Mouse (Mus musculus) 3134 (cell line): ENCODE results near the gene Tuba1c.
"Not testable (repeated sequence)": the region's sequence is repeated elsewhere in the genome, so short reads cannot be mapped to it uniquely, and the experiment has no call there.

Experiments used
- DNase-seq: peaks from one replicate; pipeline ENCODE4 v3.0.0-alpha.2; 2011; ENCODE audit warnings: low spot score; ENCODE audit not compliant: insufficient read length; ENCODE audit errors: extremely low read depth

Gene Tuba1c

DNA sequence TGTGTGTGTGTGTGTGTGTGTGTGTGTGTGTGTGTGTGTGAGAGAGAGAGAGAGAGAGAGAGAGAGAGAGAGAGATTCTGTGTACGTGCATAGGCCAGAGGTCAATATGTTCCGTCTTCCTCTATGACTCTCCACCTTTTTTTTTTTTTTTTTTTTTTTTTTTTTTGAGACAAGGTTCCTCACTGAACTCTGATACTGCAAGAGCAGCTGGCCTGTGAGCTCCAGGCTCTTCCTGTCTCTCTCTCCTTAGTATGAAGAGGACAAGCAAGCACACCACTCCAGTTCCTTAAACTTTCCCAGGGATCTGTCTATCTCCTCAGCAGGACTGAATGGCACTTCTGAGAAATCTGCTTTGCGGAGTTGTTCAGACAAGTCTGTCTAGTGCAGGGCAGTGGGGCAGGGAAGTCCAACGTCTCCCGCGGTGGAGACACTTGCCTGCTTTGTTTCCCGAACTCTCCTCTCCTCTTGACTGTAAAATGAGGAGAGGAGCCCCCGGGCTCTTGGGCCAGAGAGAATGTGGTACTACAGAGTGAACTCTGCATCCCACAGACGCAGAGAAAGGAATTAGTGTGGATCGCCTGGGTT is 725 bp upstream of the Tuba1c start:
- peak; percentile 41 for DNase-seq

DNA sequence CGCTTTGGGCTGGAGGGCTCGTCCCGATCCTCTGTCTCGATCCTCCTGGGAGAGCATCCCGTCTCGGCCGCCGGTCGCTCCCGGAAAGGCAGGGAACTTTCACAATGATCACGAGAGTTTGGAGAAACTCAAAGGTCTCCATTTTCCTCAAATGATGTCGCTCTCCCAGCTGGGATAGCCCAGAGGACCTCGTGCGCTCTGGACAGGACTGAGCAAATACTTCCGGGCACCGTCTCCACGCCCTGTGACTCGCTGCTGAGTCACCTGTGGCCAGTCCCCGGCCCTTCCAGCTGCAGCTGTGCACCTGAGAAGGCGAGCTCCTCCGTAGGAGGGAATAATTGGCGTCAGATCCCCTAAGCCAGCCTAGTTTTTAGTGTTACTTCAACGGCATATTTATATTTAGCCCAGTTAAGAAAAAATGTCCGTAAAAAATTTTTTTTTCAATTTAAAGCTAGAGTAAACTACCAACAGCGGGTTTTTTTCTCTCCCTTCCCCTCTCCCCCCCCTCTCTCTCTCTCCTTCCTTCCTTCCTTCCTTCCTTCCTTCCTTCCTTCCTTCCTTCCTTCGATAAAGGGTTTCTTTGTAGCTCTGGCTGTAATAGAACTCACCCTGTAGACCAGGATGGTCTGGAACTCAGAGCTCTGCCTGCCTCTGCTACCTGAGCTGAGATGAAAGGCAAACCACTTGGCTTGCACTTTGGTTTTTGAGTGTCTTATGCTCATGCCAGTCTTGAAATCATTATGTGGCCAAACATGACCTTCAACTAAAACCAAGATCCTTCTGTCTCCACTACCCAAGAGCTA is 1.1 kb downstream of the Tuba1c start:
- DNase-seq = peak; percentile 85

DNA sequence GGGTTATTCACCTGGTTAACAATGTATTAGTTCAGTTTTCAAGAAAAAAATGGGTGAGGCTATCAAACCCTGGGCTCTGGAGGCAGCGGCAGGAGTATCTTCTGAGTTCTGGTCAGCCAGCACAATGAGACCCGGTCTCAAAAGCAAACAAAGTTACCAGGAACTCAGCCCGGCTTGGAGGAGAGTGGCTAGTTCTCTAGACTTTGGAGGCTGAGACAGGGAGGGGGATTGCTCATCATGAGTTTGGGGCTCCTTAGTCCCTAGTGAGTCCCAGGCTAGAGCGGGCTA is 1.6 kb downstream of the Tuba1c start:
- DNase-seq = no peak

DNA sequence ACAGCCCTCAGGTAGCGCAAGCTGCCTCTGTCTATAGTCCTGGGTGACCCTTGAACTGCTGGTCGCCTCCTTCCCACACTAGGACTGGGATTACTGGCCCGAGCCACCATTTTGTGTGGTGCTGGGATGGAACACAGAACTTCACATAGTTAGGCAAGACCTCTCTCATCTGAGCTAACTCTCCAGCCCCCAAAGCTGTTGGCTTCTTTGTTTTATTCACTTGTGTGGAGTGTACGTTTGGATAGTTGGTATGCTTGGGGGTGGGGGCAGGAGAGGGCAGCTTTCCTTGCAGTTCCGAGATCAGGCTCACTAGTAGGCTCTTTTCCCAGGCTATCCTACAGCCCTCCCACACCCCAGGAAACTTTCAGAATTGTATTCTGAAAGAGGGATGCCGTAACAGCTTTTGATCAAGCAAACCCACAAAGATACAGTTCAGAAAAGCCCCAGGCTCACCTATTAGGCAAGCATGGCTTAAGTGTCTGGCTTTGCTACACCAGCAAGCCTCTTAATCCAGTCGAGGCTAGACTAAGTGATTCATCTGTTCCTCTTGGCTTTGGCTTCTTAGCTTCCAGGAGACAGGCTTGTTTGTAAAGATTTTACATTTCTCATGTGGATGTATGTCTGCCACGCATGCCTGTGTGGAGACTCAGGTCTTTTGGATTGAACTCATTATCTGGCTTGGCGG is 2.5 kb downstream of the Tuba1c start:
- DNase-seq = no peak

DNA sequence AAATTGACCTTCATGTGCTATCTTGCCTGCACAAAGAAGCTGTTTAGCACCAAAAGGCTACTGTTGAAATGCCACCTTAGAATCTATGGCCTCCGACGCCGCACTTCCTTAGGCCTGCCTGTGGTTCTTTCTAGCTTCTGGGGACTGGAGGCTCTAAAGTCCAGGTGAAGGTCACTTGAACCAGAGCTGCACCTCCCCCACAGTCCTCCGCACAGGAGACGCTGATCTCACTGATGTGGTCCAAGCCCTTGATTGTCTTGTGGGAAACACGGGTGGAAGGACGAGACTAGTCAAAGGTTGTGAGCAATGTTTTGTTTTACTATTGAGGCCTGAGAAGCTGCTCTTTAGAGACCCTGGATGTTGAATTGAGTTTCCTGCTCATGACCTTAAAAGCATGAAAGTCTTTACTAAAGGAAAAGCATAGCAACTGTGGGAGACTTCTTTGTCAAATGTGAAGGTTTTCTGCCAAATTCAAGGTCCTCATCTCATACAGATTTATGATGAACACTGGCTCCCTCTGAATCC is 3.1 kb downstream of the Tuba1c start:
- DNase-seq = peak; percentile 31

DNA sequence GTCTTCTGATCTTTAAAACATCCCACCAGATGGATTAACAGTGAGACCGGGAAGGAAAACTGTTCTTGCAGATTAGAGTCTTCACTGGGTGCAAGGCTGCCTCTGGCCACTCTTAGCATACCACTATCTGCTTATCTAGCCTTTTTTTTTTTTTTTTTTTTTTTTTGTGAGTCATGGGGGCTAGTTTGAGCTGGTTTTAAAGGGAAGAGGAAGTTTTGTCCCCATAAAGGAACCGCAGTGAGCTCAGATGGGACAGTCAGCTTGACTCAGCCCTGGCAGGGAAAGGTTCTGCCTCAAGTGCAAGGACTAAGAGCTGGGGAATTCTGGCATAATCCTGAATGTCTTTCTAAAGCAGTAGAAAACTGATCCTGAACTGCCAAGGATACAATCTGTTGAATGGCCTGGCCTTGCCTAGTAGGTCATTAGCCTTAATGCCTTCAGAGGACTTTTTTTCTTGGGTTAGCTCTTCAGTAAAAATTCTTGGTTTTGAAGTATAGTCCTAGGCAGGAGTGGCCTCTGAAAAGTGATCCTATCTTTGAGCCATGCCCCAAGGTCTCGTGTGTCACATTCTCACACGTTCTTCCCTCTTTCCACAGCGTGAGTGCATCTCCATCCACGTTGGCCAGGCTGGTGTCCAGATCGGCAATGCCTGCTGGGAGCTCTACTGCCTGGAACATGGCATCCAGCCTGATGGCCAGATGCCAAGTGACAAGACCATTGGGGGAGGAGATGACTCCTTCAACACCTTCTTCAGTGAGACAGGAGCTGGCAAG is 4.0 kb downstream of the Tuba1c start:
- peak; percentile 76 for DNase-seq

DNA sequence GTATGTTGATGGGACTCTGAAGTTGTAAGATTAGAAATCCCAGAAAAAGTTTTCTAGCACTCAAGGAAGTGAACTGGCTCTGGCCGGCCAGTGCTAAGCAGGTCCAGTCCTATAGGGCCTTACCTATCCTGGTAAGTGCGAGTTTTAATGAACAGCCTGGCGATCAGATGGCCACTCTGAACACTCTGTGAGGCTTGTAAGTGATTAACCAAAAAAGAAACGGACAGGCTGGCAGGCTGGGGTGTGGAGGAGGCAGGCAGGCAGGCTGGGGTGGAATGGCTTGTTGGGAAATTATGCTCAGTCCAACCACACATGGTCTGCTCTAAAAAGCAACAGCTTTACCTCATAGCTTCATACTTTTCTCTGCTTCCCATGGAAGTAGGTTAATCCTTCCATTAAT is 5.7 kb downstream of the Tuba1c start:
- no peak for DNase-seq

DNA sequence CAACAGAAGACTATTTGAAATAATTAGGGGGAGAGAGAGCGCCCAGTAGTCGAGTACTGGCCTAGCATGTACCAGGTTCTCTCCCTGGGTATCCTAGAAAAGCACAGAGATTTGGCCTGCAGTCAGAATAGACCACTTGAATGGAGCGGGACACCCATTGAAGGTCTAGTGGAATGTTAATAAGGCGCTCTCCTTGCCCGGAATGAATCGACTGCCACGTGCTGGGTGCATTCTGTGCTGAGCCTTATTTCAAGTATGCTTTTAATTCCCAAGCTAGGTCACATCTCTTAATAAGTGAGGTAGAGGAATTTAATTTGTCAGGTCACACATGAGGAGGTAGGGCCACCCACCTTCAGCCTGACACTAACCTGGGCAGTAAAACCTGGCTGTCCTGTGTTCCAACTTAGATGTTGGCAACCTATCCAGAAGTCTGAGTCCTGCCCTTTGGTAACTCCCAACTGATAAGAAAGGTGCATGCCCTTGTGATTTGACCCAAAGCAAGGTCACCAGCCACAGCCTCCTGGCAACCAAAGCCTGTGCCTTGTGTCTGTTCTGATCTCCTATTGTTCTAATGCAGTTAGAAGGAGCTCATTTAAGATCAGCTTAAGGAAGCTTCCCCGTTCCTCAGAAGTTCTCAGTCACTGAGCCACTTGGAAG is 6.7 kb downstream of the Tuba1c start:
- DNase-seq = no peak

DNA sequence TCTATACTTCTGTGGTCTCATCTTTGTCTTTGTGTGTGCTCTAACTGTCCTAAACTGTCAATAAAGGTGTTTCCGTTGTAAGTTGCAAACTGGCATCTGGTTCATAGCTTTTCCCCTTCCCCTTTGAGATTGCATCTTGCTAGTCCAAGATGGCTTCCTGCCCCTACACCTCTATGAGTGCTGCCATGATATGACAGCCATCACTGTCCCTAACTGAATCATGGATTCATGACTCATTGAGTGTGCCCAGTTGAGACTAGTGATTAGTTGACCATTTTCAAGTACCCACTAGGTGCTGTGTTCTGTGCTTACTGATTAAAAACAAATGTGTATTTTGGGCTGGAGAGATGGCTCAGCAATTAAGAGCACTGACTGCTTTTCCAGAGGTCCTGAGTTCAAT is 8.3 kb downstream of the Tuba1c start:
- no peak for DNase-seq

DNA sequence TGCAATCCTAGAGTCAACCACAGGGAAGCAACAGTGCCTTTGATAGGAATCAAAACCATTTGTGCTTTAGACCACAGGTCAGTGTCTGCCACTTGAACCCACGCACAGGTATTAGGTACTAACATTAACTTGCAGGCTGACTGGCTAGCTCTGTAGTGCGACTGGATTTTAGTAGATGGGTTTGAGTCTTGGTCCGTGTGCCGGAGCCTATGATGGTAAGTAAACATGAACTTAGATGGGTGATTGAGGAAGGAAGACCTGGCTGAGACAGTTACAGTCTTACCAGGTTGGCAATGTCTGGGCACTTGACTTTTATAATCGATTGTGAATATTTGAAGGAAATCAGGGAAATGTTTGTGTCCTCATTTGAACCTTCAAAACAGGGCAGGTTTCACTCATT is 9.1 kb downstream of the Tuba1c start:
- no peak for DNase-seq

DNA sequence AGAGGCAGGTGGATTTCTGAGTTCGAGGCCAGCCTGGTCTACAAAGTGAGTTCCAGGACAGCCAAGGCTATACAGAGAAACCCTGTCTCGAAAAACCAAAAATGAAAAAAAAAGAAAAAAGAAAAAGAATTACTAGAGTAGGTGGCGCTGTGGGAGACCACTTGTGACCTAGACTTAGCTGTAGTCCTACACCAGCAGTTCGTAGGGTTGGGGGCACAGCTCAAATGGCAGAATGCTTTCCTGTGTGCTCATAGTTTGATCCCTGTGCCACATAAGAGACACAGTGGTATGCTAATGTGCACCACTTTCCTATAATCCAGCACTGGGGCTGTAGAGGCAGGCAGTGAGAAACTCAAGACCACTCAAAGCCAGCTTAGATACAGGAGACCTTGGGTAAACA is 9.6 kb downstream of the Tuba1c start:
- DNase-seq = no peak

DNA sequence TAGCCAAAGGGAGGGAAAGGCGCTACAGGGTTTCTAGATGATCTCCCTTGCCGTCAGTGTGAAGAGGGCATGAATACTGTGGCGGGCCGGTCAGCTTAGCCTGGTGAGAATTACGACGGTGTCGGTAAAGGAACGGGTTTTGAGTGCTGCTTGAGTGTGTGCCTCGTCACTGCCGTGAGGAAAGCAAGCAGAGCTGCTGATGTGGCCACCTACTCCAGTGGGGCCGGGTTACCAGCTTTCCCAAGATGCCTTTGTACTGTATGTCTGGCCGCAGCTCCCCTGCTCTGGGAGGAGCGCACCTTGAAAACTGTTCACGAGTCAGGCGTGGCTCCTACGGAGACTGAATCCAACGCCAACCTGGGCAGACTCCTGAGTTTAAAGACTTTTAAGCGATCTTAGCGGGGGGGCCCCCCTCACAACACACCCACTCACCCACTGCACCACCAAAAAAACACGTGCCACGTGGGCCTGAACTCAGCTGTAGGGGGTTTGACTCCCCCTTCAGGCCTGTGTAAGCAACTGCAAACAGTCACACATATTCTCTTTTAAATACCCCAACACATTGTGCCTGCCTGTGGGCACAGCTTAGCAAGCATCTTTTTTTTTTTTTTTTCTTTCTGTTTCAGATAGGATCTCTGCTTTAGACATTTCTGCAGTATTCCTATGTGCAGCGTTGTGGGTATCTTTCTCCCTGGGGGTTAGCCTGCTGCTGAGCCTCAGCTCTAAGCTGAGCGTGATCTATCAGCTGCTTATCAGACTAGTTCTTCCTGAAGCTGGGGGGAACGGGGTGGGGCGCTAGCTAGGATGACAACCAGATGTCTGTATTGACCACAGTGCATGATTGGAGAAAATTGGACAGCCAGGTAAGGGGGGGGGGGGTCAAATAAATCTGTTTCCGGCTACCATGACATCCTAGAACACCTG is 10.6 kb downstream of the Tuba1c start:
- peak; percentile 52 for DNase-seq

DNA sequence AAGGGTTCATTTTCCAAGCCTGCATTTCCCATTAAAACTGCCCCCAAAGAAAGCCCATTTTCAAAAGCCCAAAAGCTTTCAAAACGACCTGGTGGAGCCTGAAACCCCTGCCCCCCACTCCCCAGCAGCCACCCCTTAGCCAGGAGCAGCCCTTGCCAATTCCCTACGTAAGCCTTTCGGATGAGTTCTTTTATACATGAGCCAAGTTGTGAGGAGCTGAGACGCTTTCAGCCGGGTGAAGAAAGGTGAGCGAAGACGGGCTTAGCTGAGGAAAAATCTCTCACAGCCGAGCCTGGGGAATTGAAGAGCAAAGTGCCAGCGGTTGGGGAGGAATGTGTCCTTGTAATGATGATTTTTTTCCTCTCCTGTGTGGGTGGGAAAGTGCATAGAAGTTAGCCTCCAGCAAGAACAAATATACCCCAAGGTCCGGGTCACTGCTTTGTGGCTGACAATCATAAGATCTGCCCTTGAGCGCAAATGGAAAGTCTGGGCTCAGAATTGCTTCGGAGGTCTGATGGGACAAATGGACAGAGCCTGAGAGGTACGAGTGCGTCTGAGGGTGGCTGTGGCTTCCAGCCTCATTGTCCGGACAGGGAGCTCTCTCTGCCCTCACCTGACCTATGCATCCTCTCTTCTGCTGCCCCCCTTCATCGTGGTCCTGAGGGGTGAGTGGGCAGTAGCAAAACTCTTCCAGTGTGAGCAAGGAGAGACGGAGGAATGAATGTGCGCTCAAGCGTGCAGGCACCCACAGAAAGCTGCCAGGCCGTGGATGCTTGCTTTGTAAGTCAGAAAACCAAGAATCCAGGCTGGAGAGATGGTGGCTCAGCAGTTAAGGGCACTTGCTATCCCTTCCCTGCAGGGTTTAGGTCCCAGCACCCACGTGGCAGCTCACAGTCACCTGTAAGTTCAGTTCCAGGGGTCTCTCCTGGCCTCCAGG is 11.5 kb downstream of the Tuba1c start:
- DNase-seq = no peak

DNA sequence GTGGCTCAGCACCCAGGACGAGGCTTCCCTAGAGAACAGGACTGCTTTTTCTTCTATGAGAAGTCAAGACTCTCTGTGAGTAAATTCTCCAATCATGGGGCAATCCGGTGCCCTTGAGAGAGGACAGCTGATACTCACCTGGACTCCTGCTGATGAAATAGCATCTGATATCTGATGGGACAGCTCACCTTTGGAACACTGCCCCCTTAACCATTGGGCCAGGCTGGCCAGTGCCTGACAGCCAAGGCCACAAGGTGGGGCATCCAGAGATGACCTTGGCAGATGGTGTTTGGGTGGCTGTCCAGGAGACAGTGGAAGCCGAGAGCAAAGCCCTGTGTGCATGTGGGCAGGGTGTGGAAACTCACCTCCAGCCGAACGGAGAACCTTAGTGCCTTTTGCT is 12.6 kb downstream of the Tuba1c start:
- no peak for DNase-seq

DNA sequence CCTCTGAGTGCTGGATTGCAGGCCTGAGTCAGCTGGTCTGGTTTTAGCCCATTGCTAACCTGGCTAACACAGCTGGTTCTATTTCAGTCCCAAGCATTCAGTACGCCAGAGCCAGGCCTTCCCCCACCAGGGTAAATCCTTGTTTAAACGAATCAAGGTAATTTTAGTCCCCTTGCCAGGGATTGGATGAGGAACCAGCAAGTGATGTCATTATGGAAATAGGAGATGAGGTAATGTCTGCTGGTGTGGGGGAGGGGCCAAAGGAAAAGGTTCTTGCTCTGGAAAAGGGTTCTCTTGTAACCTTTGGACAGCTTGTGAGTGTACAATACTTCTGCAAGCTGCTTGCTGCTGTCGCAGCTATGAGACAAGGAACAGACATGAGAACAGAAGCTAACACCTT is 15.2 kb downstream of the Tuba1c start:
- no peak for DNase-seq

DNA sequence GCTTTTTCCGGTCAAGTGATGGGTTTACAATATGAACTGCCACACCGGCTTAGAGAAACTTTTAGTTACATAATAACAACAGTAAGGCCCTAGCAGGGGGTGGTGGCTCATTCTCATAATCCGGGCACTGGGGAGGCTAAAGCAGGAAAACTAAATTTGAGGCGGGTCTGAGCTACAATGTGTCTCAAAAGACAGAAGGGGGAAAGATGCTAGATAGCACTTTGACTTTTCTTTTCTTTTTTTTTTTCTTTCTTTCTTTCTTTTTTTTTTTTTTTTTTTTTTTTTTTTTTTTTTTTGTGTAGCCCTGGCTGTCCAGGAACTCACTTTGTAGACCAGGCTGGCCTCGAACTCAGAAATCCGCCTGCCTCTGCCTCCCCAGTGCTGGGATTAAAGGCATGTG is 16.0 kb downstream of the Tuba1c start:
- not testable (repeated sequence) for DNase-seq

DNA sequence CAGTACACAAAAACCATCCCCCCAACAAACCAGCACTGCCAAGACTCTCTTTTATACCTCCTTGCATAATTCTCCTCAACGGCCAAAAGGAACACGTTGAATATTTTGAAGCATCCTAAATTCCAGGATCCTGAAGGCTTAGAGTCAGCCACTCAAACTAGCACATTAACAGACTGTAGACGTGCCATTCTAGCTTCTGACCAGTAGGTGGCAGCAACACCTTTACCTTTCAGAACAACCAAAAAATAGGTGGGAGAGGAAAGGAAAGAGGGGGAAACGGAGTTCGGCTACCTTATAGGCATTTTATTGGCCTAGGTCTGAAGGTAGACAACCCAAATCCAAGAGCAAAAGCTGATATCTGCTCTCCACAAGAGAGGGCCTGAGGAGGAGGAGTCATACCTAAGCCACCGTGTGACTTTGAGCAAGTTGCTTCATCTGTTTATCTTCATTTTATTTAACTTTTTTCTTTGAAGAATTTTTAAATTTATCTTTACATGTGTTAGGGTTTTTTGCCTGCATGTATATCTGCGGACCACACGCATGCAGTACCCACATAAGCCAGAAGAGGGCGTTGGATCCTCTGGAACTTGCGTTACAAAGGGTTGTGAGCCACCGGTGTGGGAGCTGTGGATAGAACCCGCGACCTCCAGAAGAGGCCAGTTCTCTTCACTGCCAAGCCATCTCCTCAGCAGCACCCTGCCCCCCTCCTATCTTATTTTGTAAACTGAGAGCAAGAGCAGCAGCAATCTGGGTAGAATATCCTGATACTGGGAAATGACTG is 20.0 kb downstream of the Tuba1c start:
- DNase-seq = no peak

DNA sequence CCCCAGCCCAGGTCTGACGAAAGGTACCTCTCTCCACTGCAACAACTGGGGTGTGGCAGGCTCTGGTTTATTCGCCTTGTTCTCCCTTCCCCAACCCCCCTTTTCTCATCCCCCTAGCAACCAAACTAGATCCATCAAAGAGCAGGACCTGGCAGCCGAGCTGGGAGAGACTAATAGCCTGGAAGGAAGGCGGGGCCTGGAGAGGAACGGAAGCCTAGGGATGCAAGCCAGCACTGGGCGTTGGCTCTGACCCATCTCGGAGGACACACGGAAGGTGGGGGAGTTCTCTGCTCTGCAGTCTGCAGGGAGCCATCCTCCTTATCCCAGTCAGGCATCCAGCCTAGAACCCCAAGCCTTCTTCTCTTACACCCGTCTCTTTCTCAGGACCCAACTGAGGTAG is 23.7 kb downstream of the Tuba1c start:
- no peak for DNase-seq
